Mouse (Mus musculus) midbrain, postnatal 0 days (tissue): ENCODE results near the gene Tcf7l2. TPM values are rescaled to one million over a fixed set of nuclear protein-coding genes. Genes with fewer than 3 reads are reported as not detected.

ENCODE experiments used
- ATAC-seq: fragments of 200-750 bp; cut with Nextera tagmentation; 2 replicates; pipeline ENCODE4 v1.8.0; 2017; ENCODE audit warnings: moderate number of reproducible peaks, mild to moderate bottlenecking, moderate TSS enrichment, moderate library complexity; ENCODE audit not compliant: low FRiP score
- DNase-seq: peaks from one replicate; pipeline ENCODE4 v3.0.0-alpha.2; 2015; ENCODE audit warnings: low spot score
- H3K27ac ChIP-seq: fragments of 300-500 bp; sonication (generic); 2 replicates; pipeline ENCODE4 v1.5.1; 2014; ENCODE audit warnings: low read depth, mild to moderate bottlenecking, low read length, mixed read lengths
- H3K27me3 ChIP-seq: fragments of 300-500 bp; sonication (generic); 2 replicates; pipeline ENCODE4 v1.6.1; 2014; ENCODE audit warnings: low read length, control low read depth, mixed read lengths; ENCODE audit not compliant: insufficient read depth
- H3K36me3 ChIP-seq: fragments of 300-500 bp; sonication (generic); 2 replicates; pipeline ENCODE4 v1.6.1; 2014; ENCODE audit warnings: low read length, control low read depth, mixed read lengths; ENCODE audit not compliant: insufficient read depth
- H3K4me1 ChIP-seq: fragments of 300-500 bp; sonication (generic); 2 replicates; pipeline ENCODE4 v1.6.1; 2014; ENCODE audit warnings: mild to moderate bottlenecking, control low read depth, antibody characterized with exemption, low read length, mixed read lengths; ENCODE audit not compliant: insufficient read depth
- H3K4me2 ChIP-seq: fragments of 300-500 bp; sonication (generic); 2 replicates; pipeline ENCODE4 v1.6.1; 2014; ENCODE audit warnings: low read depth, mild to moderate bottlenecking, low read length, mixed read lengths; ENCODE audit not compliant: poor library complexity, severe bottlenecking
- H3K4me3 ChIP-seq: fragments of 300-500 bp; sonication (generic); 2 replicates; pipeline ENCODE4 v1.5.1; 2014; ENCODE audit warnings: low read depth, mild to moderate bottlenecking, low read length, moderate library complexity
- H3K9ac ChIP-seq: fragments of 300-500 bp; sonication (generic); replicated peaks from 2 replicates; pipeline ENCODE4 v1.6.1; 2014; ENCODE audit warnings: mild to moderate bottlenecking, low read length, moderate library complexity, mixed read lengths; ENCODE audit not compliant: poor library complexity, severe bottlenecking
- H3K9me3 ChIP-seq: fragments of 300-500 bp; sonication (generic); 2 replicates; pipeline ENCODE4 v1.6.1; 2016; ENCODE audit warnings: low read length, control low read depth
- CTCF ChIP-seq: IDR thresholded peaks from 2 replicates; pipeline ENCODE4 v1.5.1; 2016; ENCODE audit warnings: antibody characterized with exemption, mild to moderate bottlenecking
- whole genome bisulfite sequencing: fragments of 180-500 bp; shearing (Covaris S2); extraction: QIAGEN DNeasy Blood & Tissue Kit; methylation state at CpG from one replicate; pipeline ENCODE4 v1.1.7; 2014; 5-methylcytosine and 5-hydroxymethylcytosine counted together
- polyA plus RNA-seq: library from polyadenylated mRNA; unstranded; fragments of >200 nt; fragmentation: Nextera tagmentation; extraction: Ambion mirVana; gene quantifications from 2 replicates; pipeline ENCODE4 v1.2.1, GENCODE M21; 2015
- total RNA-seq: library from RNA; depleted of rRNA; stranded (reverse); fragments of >200 nt; gene quantifications from 2 replicates; pipeline ENCODE4 v1.2.3, GENCODE M21; 2014

Gene Tcf7l2
- total and polyA plus RNA-seq, 2 experiments from 2014 or later, result 67.2 to 861 TPM

DNA sequence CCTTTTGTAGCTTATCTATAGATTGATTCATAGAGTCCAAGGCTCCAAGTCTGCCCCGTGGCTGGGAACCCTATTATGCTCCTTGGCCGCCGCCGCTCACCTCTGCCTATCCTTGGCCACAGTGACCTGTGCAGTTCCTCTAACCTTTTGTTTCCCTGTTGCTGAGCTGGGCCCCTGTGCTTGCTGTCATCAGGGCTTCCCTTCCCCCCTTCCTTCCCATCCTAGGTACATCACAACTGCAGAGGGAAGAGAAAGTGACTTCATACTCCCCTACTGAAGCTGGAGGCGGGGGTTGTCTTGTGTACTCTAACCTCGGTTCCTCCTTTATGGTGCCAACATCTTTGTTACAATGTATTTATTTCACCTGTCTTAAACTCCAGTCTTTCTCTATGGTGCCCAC is 50.3 kb downstream of the Tcf7l2 start:
- no peak overlapping the region for H3K27ac ChIP-seq
- H3K4me3 ChIP-seq, result no peak overlapping the region
- no peaks in the 10 kb centered on the region for H3K9me3 ChIP-seq
- H3K27me3 ChIP-seq, result no peaks in the 10 kb centered on the region
- TF ChIP-seq CTCF, result no peak
- no peak overlapping the region for H3K4me2 ChIP-seq
- H3K9ac ChIP-seq, result no peak overlapping the region
- ATAC-seq, result no peak
- H3K36me3 ChIP-seq, result no peaks in the 10 kb centered on the region
- 92% methylated on average over 6 of the region's 6 CpGs for WGBS
- no peak for DNase-seq
- peaks cover 20% of the 10 kb centered on the region for H3K4me1 ChIP-seq

DNA sequence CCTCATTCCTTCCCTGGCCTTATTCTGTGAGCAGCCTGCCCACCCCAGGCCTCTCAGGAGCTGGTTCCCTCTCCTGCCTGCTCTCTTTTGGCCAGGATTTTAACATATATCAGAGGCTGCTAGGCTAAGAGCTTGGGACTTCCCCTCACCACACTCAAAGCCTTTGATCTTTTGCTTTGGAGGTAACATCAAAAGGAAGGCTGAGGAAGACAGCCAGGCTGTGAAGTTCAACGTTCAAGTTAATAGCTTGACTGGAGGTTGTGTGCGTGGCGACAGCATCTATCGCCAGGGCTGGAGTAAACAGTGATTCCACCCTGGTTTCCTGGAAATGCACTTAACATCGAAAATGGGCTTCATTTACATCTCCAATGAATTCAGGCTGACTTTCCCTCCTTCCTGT is 51.0 kb downstream of the Tcf7l2 start:
- TF ChIP-seq CTCF, result no peak
- Histone ChIP-seq H3K4me1 (peaks cover 24% of the 10 kb centered on the region), H3K9ac (no peak overlapping the region), H3K36me3 (no peaks in the 10 kb centered on the region), H3K4me2 (no peak overlapping the region), H3K27me3 (no peaks in the 10 kb centered on the region), H3K9me3 (no peaks in the 10 kb centered on the region), H3K27ac (no peak overlapping the region), H3K4me3 (no peak overlapping the region)
- 33% methylated on average over 5 of the region's 5 CpGs for WGBS
- ATAC-seq (no peak), DNase-seq (no peak)

GRCm38 (mm10) chr19:55793029-55793428 is 51.4 kb downstream of the Tcf7l2 start:
- ATAC-seq (no peak), DNase-seq (no peak)
- H3K9ac ChIP-seq, result no peak overlapping the region
- no peaks in the 10 kb centered on the region for H3K9me3 ChIP-seq
- H3K27ac ChIP-seq, result no peak overlapping the region
- 75% methylated on average over 4 of the region's 4 CpGs for WGBS
- no peak overlapping the region for H3K4me3 ChIP-seq
- peaks cover 28% of the 10 kb centered on the region for H3K4me1 ChIP-seq
- no peak for TF ChIP-seq CTCF
- H3K27me3 ChIP-seq, result no peaks in the 10 kb centered on the region
- H3K4me2 ChIP-seq, result no peak overlapping the region
- no peaks in the 10 kb centered on the region for H3K36me3 ChIP-seq

GRCm38 (mm10) chr19:55794194-55794945 is 52.8 kb downstream of the Tcf7l2 start:
- H3K9ac ChIP-seq, result no peak overlapping the region
- 51% methylated on average over 8 of the region's 8 CpGs for WGBS
- H3K4me1 ChIP-seq, result peaks cover 28% of the 10 kb centered on the region
- H3K9me3 ChIP-seq, result no peaks in the 10 kb centered on the region
- no peaks in the 10 kb centered on the region for H3K36me3 ChIP-seq
- H3K27me3 ChIP-seq, result no peaks in the 10 kb centered on the region
- no peak overlapping the region for H3K27ac ChIP-seq
- no peak overlapping the region for H3K4me2 ChIP-seq
- DNase-seq, result no peak
- ATAC-seq, result no peak
- no peak overlapping the region for H3K4me3 ChIP-seq
- TF ChIP-seq CTCF, result no peak

GRCm38 (mm10) chr19:55794946-55795340 is 53.3 kb downstream of the Tcf7l2 start:
- TF ChIP-seq CTCF, result no peak
- 95% methylated on average over 5 of the region's 5 CpGs for WGBS
- Histone ChIP-seq H3K9me3 (no peaks in the 10 kb centered on the region), H3K36me3 (no peaks in the 10 kb centered on the region), H3K27me3 (no peaks in the 10 kb centered on the region), H3K4me3 (no peak overlapping the region), H3K27ac (no peak overlapping the region), H3K4me2 (no peak overlapping the region), H3K9ac (no peak overlapping the region), H3K4me1 (peaks cover 26% of the 10 kb centered on the region)
- DNase-seq, result no peak
- ATAC-seq, result no peak

DNA sequence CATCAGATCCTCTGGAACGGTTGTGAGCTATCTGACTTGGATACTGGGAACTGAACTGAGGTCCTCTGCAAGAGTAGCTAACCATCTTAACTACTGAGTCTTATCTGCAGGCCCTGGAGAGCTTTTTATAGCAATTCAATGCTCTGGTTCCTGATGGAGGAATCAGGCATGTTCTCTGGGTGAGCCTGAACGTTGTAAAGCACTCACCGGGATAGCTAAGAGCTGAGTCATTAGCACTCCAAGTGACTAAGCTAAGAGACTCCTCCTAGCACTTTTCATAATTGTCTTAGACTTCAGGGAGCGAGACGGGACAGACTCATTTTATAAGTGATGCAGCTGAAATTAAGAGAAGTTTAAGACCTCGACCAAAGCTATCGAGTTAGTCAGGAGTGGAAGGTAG is 53.7 kb downstream of the Tcf7l2 start:
- H3K27me3 ChIP-seq, result no peaks in the 10 kb centered on the region
- H3K36me3 ChIP-seq, result no peaks in the 10 kb centered on the region
- H3K9ac ChIP-seq, result no peak overlapping the region
- no peaks in the 10 kb centered on the region for H3K9me3 ChIP-seq
- TF ChIP-seq CTCF, result no peak
- no peak overlapping the region for H3K4me3 ChIP-seq
- H3K4me2 ChIP-seq, result no peak overlapping the region
- WGBS, result 89% methylated on average over 7 of the region's 7 CpGs
- DNase-seq (no peak), ATAC-seq (no peak)
- H3K4me1 ChIP-seq, result peaks cover 24% of the 10 kb centered on the region; the same call in 1 of the 2 replicates
- no peak overlapping the region for H3K27ac ChIP-seq
